In genomic region chr8:11477811-11478761, GRCm38 (mm10) we compare ENCODE assay signal across 8 mouse cellular contexts. TPM values are rescaled to one million over a fixed set of nuclear protein-coding genes. Genes with fewer than 3 reads are reported as not detected.
DNase-seq lines count a peak whose midpoint lies in the region; ATAC-seq and TF ChIP-seq lines count a peak whose summit lies in the region.

Rab20 (minus strand) TSS chr8:11478710.

- H3K4me2 ChIP-seq in liver, embryonic 13.5 days = peak within 1 kb of the TSS; percentile 73

- peak within 1 kb of the TSS; percentile 93 for H3K4me3 ChIP-seq in bone marrow macrophage, adult 2 months (ENCODE audit: insufficient read depth, low read length)
- H3K4me3 ChIP-seq in liver, embryonic 13.5 days (replicated peaks) = peak within 1 kb of the TSS; percentile 58

- H3K36me3 ChIP-seq in liver, embryonic 13.5 days = no peaks in the 10 kb centered on the region

- whole genome bisulfite sequencing in liver, embryonic 13.5 days (ENCODE audit: insufficient replicate concordance) = under 1% methylated on average over 69 of the region's 69 CpGs

- peak within 1 kb of the TSS; percentile 22; the same call in 1 of the 2 replicates for H3K9ac ChIP-seq in liver, embryonic 13.5 days

- TF ChIP-seq POLR2A in bone marrow macrophage, adult 2 months (IDR thresholded peaks at IDR 0.05; ENCODE audit: borderline replicate concordance, low read depth, low read length) = no peak; the same call in 1 of the 2 replicates

- no peak for TF ChIP-seq CTCF in bone marrow macrophage, adult 2 months (IDR thresholded peaks at IDR 0.05; ENCODE audit: low read depth, low read length)

- DNase-seq in left cerebral cortex, postnatal 4 days = peak; percentile 60
- no peak for DNase-seq in left cerebral cortex, adult 18-20 months (ENCODE audit: low spot score in 2 of 2)
- DNase-seq in gastrocnemius, postnatal 4 days (ENCODE audit: low spot score in 2 of 2) = peak; percentile 50 to 65
- no peak for DNase-seq in liver, embryonic 13.5 days
- DNase-seq in naive thymus-derived CD4-positive, alpha-beta T cell, adult 2 months (ENCODE audit: low read depth) = peak; percentile 67
- DNase-seq in thymus, postnatal 36 days = peak; percentile 38 to 41

- H3K27ac ChIP-seq in bone marrow macrophage, adult 2 months (ENCODE audit: insufficient read depth, low read depth, low read length) = peak within 1 kb of the TSS; percentile 87
- H3K27ac ChIP-seq in liver, embryonic 13.5 days = no peak within 1 kb of the TSS

- H3K27me3 ChIP-seq in liver, embryonic 13.5 days = peaks cover 96% of the 10 kb centered on the region

- H3K4me1 ChIP-seq in bone marrow macrophage, adult 2 months (ENCODE audit: control insufficient read depth, insufficient read depth, low read length) = peaks cover 27% of the 10 kb centered on the region
- peaks cover 53% of the 10 kb centered on the region for H3K4me1 ChIP-seq in liver, embryonic 13.5 days (replicated peaks)

- ATAC-seq in inflammation-experienced regulatory T-cells, adult 6 months = peak; percentile 71
- ATAC-seq in liver, embryonic 13.5 days (ENCODE audit: low read depth) = peak; percentile 41

- no peaks in the 10 kb centered on the region for H3K9me3 ChIP-seq in liver, embryonic 13.5 days (replicated peaks)

- intact Hi-C loops in left cerebral cortex, postnatal 4 days (cut with DNase I) = no loop called here

RNA-seq across cellular contexts. Expression of gene Rab20, which starts in this region (rescaled TPM):
- under 1 TPM; 0.34 to 0.36 TPM for total RNA-seq in left cerebral cortex, postnatal 4 days (2021)
- total RNA-seq in left cerebral cortex, adult 18-20 months (2021) = under 1 TPM; 0.40 to 0.44 TPM
- polyA plus RNA-seq in bone marrow macrophage, adult 2 months (2012; ENCODE audit: insufficient read depth, insufficient read length, missing spikeins) = 12.2 and 12.5 TPM in 2 replicates
- total RNA-seq in gastrocnemius, postnatal 4 days (2021) = under 1 TPM; 0.70 to 0.91 TPM
- 10 to 100 TPM in 2 of 3 experiments, 1 to 10 TPM in 1; 5.4 to 16.0 (median 11.1) TPM for polyA plus RNA-seq in inflammation-experienced regulatory T-cells, adult 6 months (2017; shearing (Covaris generic))
- 3.1 and 3.5 TPM in 2 replicates for polyA plus RNA-seq in liver, embryonic 13.5 days (2015; fragmentation: Nextera tagmentation; extraction: Ambion mirVana)

Comparison
In these comparisons a context has a peak if more than half of its experiments do, and no peak if none do; other contexts are left out.
1. Peak in DNase-seq in left cerebral cortex, postnatal 4 days; RNA of the gene not detected or under 1 TPM.
2. Peak in DNase-seq in gastrocnemius, postnatal 4 days; RNA of the gene not detected or under 1 TPM.
3. DNase-seq: peak in naive thymus-derived CD4-positive, alpha-beta T cell, adult 2 months (single experiment) and thymus, postnatal 36 days (2 of 2); none in left cerebral cortex, adult 18-20 months (0 of 2) and liver, embryonic 13.5 days (single experiment).